Mouse (Mus musculus) thymus, adult 2 months (tissue): ENCODE data around the gene Foxp2. TPM values are rescaled to one million over a fixed set of nuclear protein-coding genes. Genes with fewer than 3 reads are reported as not detected.

Experiments
- DNase-seq: peaks from one replicate; pipeline ENCODE4 v3.0.0; 2021
- H3K27ac ChIP-seq: fragments of 200-500 bp; 2 replicates; pipeline ENCODE4 v1.5.1; 2012; ENCODE audit warnings: low read length, control low read depth; ENCODE audit not compliant: control insufficient read depth, insufficient read depth
- H3K27me3 ChIP-seq: fragments of 200-500 bp; 2 replicates; pipeline ENCODE4 v1.6.1; 2012; ENCODE audit warnings: mild to moderate bottlenecking, low read length, moderate library complexity, mixed read lengths; ENCODE audit not compliant: control insufficient read depth, insufficient read depth
- H3K36me3 ChIP-seq: fragments of 200-500 bp; 2 replicates; pipeline ENCODE4 v1.6.1; 2012; ENCODE audit warnings: mild to moderate bottlenecking, low read length, moderate library complexity; ENCODE audit not compliant: control insufficient read depth, insufficient read depth
- H3K4me1 ChIP-seq: fragments of 200-500 bp; replicated peaks from 2 replicates; pipeline ENCODE4 v1.6.1; 2012; ENCODE audit warnings: low read length; ENCODE audit not compliant: control insufficient read depth, insufficient read depth
- H3K4me3 ChIP-seq: fragments of 200-500 bp; 2 replicates; pipeline ENCODE4 v1.5.1; 2012; ENCODE audit warnings: mild to moderate bottlenecking, low read length, control low read depth, moderate library complexity; ENCODE audit not compliant: control insufficient read depth, insufficient read depth
- CTCF ChIP-seq: fragments of 200-500 bp; IDR thresholded peaks from 2 replicates; pipeline ENCODE4 v1.5.1; 2012; ENCODE audit warnings: mild to moderate bottlenecking, control low read depth, low read length, moderate library complexity, borderline replicate concordance; ENCODE audit not compliant: control insufficient read depth, poor library complexity, insufficient read depth; ENCODE audit errors: extremely low read depth
- POLR2A ChIP-seq: fragments of 200-500 bp; IDR thresholded peaks from 2 replicates; pipeline ENCODE4 v1.6.1; 2012; ENCODE audit warnings: mild to moderate bottlenecking, low read length, control low read depth, moderate library complexity; ENCODE audit not compliant: control insufficient read depth, poor library complexity, insufficient read depth; ENCODE audit errors: extremely low read depth
- WGBS: fragments of 180-500 bp; shearing (Covaris S2); methylation state at CpG from one replicate; pipeline ENCODE4 v1.1.7; 2018; 5-methylcytosine and 5-hydroxymethylcytosine counted together
- polyA plus RNA-seq: library from polyadenylated mRNA; depleted of rRNA; stranded (reverse); fragments of >200 nt; gene quantifications from 2 replicates; pipeline ENCODE4 v1.2.3, GENCODE M21; 2012

Foxp2 gene
- polyA plus RNA-seq, 1 experiment, result 0.85 TPM

DNA sequence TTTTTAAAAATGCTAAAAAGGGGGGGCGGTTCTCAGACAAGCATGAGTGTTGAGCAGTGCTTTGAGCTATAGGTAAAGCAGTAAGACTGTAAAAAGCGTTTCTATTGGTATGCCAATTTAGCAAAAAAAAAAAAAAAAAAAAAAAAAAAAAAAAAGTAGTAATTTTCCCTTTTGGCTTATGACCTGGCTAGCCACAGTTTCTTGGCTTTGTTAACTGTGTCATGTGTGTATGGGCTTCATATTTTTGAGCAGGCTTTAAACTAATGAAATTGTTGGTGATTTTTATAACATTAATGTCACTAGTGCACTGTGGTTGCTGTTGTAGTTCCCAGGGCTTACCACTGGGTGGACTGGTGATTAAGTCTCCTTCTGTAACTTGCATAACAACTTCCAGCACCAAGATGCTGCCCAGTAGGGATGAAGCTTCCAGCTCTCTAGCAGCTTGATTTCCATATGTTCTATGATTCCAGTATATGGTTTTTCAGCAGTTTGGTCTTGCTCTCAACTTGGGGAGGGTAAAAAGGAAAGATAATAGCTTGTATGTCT lies 262.4 kb downstream of the Foxp2 start:
- no peak overlapping the region for H3K4me3 ChIP-seq
- 86% methylated on average over 2 of the region's 2 CpGs for WGBS
- TF ChIP-seq POLR2A (no peak), CTCF (no peak)

GRCm38 (mm10) chr6:15176754-15177153 lies 275.6 kb downstream of the Foxp2 start:
- Histone ChIP-seq H3K27me3 (no peaks in the 10 kb centered on the region), H3K4me1 (no peaks in the 10 kb centered on the region), H3K36me3 (no peaks in the 10 kb centered on the region), H3K4me3 (no peak overlapping the region), H3K27ac (no peak overlapping the region)
- TF ChIP-seq CTCF (no peak), POLR2A (no peak)
- no peak for DNase-seq

More for the DNA sequence above, 262.4 kb downstream of the Foxp2 start:
- H3K4me1 ChIP-seq, result no peaks in the 10 kb centered on the region
- DNase-seq, result no peak
- H3K36me3 ChIP-seq, result no peaks in the 10 kb centered on the region
- no peaks in the 10 kb centered on the region for H3K27me3 ChIP-seq
- no peak overlapping the region for H3K27ac ChIP-seq

- TF ChIP-seq CTCF, result no peak
- TF ChIP-seq POLR2A, result no peak
- no peak for DNase-seq
- H3K27ac ChIP-seq, result no peak overlapping the region
These were observed 291.7 kb downstream of the Foxp2 start for GRCm38 (mm10) chr6:15192877-15193276.

DNA sequence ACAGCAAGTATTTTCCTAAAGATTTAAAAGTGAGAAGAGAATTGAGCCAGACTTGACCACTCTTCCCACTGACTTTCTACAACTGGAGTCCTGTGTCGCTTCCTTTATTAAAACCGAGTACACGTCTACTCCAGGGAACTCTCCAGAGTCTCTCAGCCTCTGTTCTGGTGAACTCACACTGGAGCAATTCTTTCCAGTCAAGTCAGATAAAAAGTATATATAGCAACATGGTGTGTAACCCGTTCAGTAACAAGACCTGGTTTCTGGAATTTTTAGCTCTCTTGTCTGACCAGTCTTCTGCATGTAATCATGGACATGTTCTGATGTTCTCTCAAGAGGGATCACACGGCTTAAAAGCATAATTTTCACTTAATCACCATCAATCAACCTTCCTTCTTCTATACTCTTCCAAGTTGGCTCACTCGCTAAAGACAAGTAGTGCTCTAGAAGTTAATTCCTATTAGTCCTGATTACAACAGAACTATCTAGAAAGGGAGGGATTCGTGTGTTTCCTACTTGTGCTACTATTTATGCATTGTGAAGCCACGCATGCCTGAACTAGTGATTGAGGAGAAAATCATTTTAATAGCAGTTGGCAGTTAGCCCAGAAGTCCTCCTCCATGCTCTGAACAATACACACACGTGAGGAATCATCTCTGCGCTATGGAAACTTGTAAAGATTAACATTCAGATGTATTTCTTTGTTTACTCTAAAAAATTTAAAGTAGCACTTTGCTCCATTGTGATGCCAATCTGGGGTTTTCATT lies 341.2 kb downstream of the Foxp2 start:
- no peak for DNase-seq
- TF ChIP-seq POLR2A (no peak), CTCF (no peak)
- WGBS, result 85% methylated on average over 10 of the region's 10 CpGs
- no peaks in the 10 kb centered on the region for H3K36me3 ChIP-seq
- no peak overlapping the region for H3K27ac ChIP-seq
- no peak overlapping the region for H3K4me3 ChIP-seq
- no peaks in the 10 kb centered on the region for H3K4me1 ChIP-seq
- no peaks in the 10 kb centered on the region for H3K27me3 ChIP-seq

More at GRCm38 (mm10) chr6:15192877-15193276, 291.7 kb downstream of the Foxp2 start:
- Histone ChIP-seq H3K36me3 (no peaks in the 10 kb centered on the region), H3K4me1 (no peaks in the 10 kb centered on the region), H3K4me3 (no peak overlapping the region), H3K27me3 (no peaks in the 10 kb centered on the region)
- 79% methylated on average over 5 of the region's 5 CpGs for WGBS

- Histone ChIP-seq H3K27me3 (no peaks in the 10 kb centered on the region), H3K27ac (no peak overlapping the region), H3K4me1 (no peaks in the 10 kb centered on the region), H3K4me3 (no peak overlapping the region), H3K36me3 (no peaks in the 10 kb centered on the region)
- no peak for DNase-seq
- 60% methylated on average over 7 of the region's 7 CpGs for WGBS
- TF ChIP-seq CTCF, result no peak
- TF ChIP-seq POLR2A, result no peak
These were observed 356.2 kb downstream of the Foxp2 start for GRCm38 (mm10) chr6:15257393-15257792.

GRCm38 (mm10) chr6:15257893-15258292 lies 356.7 kb downstream of the Foxp2 start:
- no peaks in the 10 kb centered on the region for H3K36me3 ChIP-seq
- WGBS, result 91% methylated on average over 6 of the region's 6 CpGs
- no peaks in the 10 kb centered on the region for H3K27me3 ChIP-seq
- no peak overlapping the region for H3K4me3 ChIP-seq
- TF ChIP-seq CTCF (no peak), POLR2A (no peak)
- no peak overlapping the region for H3K27ac ChIP-seq
- no peaks in the 10 kb centered on the region for H3K4me1 ChIP-seq
- no peak for DNase-seq

- no peak for DNase-seq
- H3K36me3 ChIP-seq, result no peaks in the 10 kb centered on the region
- WGBS, result 98% methylated on average over 2 of the region's 2 CpGs
- H3K4me3 ChIP-seq, result no peak overlapping the region
- H3K27me3 ChIP-seq, result no peaks in the 10 kb centered on the region
- no peak overlapping the region for H3K27ac ChIP-seq
- TF ChIP-seq CTCF, result no peak
- no peak for TF ChIP-seq POLR2A
- H3K4me1 ChIP-seq, result no peaks in the 10 kb centered on the region
These were observed 367.0 kb downstream of the Foxp2 start for GRCm38 (mm10) chr6:15268136-15268535.
